Mouse (Mus musculus) liver, adult 2 months (tissue): ENCODE measurements around the gene Kif26b.

Experiments
- CTCF ChIP-seq: fragments of 200-500 bp; IDR thresholded peaks from 2 replicates; pipeline ENCODE4 v1.5.1; 2011; ENCODE audit warnings: low read depth, low read length, control low read depth
- POLR2A ChIP-seq: fragments of 200-500 bp; IDR thresholded peaks from 2 replicates; pipeline ENCODE4 v1.6.1; 2011; ENCODE audit warnings: low read length, control low read depth; ENCODE audit not compliant: insufficient read depth; ENCODE audit errors: extremely low read depth

DNA sequence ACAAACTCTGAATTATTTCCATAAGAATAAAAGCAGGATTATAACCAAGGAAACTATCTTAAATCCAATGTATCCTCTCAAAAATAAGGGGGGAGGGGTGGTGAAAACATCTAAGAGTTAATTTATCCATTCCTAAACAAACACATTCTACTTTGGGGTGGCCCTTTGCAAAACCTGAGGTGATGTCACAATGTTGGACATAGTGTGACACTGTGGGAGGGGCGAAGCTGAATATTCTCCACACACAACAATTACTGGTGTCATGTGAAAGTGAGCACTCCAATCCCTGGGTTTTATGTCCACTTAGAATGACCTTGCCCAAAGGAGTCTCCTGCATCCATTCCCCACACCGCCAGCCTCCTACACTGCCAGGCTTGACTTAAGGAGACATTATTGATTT lies 408.1 kb downstream of the Kif26b start:
- no peak for TF ChIP-seq CTCF
- TF ChIP-seq POLR2A = no peak
